Mouse (Mus musculus) bone marrow, adult 2 months (tissue): ENCODE data around the gene Tut7.

ENCODE experiments used
- CTCF ChIP-seq: fragments of 200-500 bp; IDR thresholded peaks from 2 replicates; pipeline ENCODE4 v1.5.1; 2011; ENCODE audit warnings: low read length, control low read depth; ENCODE audit not compliant: control insufficient read depth, insufficient read depth
- POLR2A ChIP-seq: fragments of 200-500 bp; IDR thresholded peaks from 2 replicates; pipeline ENCODE4 v1.6.1; 2011; ENCODE audit warnings: low read depth, mild to moderate bottlenecking, control low read depth, low read length, borderline replicate concordance; ENCODE audit not compliant: control insufficient read depth

DNA sequence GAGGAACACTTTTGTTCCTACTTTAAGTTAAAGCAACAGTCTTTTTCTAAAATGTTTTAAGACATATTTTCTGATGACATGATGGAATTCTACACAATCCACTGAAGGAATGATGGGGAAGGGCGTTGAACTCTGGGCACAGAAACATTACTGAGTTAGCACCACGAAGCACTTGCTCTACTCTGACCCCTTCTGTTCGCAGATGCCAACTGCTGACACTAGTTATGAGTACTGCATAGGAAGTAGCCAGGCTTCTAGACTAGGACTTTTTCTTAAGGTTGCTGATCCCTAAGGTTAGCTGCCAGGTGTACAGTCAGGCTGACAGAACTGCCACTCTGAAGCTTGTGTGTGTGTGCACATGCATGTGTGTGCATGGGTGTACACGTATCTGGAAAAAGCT lies 43.7 kb downstream of the Tut7 start:
- TF ChIP-seq POLR2A (no peak), CTCF (no peak; the same call in 1 of the 2 replicates)
